In the genomic region with DNA sequence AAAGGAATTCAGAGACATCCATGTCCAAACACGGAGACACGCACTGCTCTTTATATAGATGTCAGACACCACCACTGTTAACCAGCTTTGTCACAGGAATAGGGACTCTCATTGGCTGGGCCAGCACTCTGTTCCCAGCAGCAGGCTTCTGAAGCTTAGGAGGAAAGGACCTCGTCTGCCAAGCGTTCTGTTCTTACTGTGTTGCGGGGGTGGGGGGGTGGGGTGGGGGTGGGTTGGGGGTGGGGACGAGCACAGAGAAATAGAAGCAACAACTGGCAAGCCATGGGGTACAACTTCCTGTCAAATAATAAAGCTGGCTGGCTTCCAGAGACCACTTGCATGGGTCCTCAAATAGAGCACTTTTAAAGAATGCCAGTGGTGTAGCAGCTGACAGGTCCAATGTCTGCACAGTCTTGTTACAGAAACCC, we compare ENCODE assay signal across 14 mouse cellular contexts.
DNase-seq lines count a peak whose midpoint lies in the region; TF ChIP-seq lines count a peak whose summit lies in the region.
"Had no signal": no experiment of that assay in that cellular context is flagged by ENCODE, and none has a peak within 500 bp of the region (broad histone marks: within the 10 kb centered on the region; RNA-seq: fewer than 3 reads in every experiment).

No protein-coding gene starts in this region.

- 19% methylated on average over 6 of the region's 6 CpGs for WGBS in heart, embryonic 10.5 days

- no peaks in the 10 kb centered on the region for H3K9me3 ChIP-seq in heart, embryonic 10.5 days

- peaks cover 67% of the 10 kb centered on the region for H3K4me1 ChIP-seq in heart, embryonic 10.5 days

- TF ChIP-seq CTCF in left cerebral cortex, adult 2 months (IDR thresholded peaks at IDR 0.05) = no peak

- peak overlapping the region; percentile 18; the same call in 1 of the 2 replicates for H3K4me3 ChIP-seq in heart, embryonic 10.5 days
- H3K4me3 ChIP-seq in left cerebral cortex, adult 2 months = no peak overlapping the region
- H3K4me3 ChIP-seq: gastrocnemius, adult 2 months had no signal

- no peak for DNase-seq in heart, embryonic 10.5 days (ENCODE audit: low spot score)
- DNase-seq in heart, postnatal 25 days (ENCODE audit: low spot score) = no peak
- DNase-seq in left cerebral cortex, adult 2 months (ENCODE audit: extremely low spot score in 1 of 2, low spot score in 2 of 2) = no peak
- DNase-seq in left cerebral cortex, adult 8-10 months (ENCODE audit: low spot score in 2 of 2) = no peak
- peak; percentile 57 to 66 for DNase-seq in right cerebral cortex, postnatal 10 days (ENCODE audit: low spot score in 2 of 2)
- no peak for DNase-seq in right cerebral cortex, adult 2 months (ENCODE audit: low spot score in 2 of 2)
- DNase-seq in adrenal gland, postnatal 10 days = no peak
- DNase-seq in natural killer cell, adult 2 months (ENCODE audit: low spot score in 2 of 2) = no peak
- DNase-seq: cerebellum, postnatal 25 days; gastrocnemius, adult 2 months; kidney, postnatal 10 days; liver; lung, postnatal 4 days; spleen, adult 18-20 months had no signal

- H3K36me3 ChIP-seq in heart, embryonic 10.5 days = peaks cover 6% of the 10 kb centered on the region; the same call in 1 of the 2 replicates

- H3K27ac ChIP-seq in heart, embryonic 10.5 days = peak overlapping the region; percentile 82
- H3K27ac ChIP-seq in left cerebral cortex, adult 2 months = peak overlapping the region; percentile 9; the same call in 1 of the 2 replicates
- H3K27ac ChIP-seq: gastrocnemius, adult 2 months had no signal

- intact Hi-C loops in heart, postnatal 25 days (cut with DNase I) = no loop called here
- intact Hi-C loops in left cerebral cortex, adult 2 months (cut with DNase I) = no loop called here

- H3K27me3 ChIP-seq in heart, embryonic 10.5 days (ENCODE audit: insufficient read depth, poor library complexity, severe bottlenecking) = no peaks in the 10 kb centered on the region

Comparison
In these comparisons a context has a peak if more than half of its experiments do, and no peak if none do; other contexts are left out.
1. DNase-seq: peak in right cerebral cortex, postnatal 10 days (2 of 2); none in heart, embryonic 10.5 days (single experiment), heart, postnatal 25 days (single experiment), left cerebral cortex, adult 2 months (0 of 2), left cerebral cortex, adult 8-10 months (0 of 2), right cerebral cortex, adult 2 months (0 of 2), adrenal gland, postnatal 10 days (single experiment) and natural killer cell, adult 2 months (0 of 2).